Mouse (Mus musculus): ENCODE results near the gene St7.

- TF ChIP-seq CTCF (IDR thresholded peaks at IDR 0.05; ENCODE audit: borderline replicate concordance, insufficient read depth, low read depth, low read length), result no peak
- no peak for TF ChIP-seq POLR2A (IDR thresholded peaks at IDR 0.05; ENCODE audit: borderline replicate concordance, insufficient read depth, low read length)
These were observed 26.7 kb upstream of the St7 start for GRCm38 (mm10) chr6:17666024-17666423.
